9 mouse cellular contexts compared by ENCODE assay signal in the genomic region with DNA sequence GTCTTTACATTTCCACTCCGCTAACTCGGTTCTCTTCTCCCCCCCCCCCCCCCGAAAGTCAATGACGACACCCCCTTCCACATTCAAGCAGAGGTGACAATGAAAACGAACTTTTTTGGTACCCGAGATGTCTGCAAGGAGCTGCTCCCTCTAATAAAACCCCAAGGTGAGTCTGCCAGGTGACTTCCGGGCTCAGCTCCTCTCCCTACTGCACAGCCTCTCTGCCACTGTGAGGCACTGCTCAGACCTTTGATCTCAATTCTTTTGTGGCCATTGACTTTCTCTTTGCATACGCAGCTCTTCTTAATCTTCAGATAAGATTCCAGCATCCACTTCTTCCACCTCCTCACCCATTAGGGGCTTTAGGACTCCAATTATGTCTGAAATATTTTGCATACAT. TPM values are rescaled to one million over a fixed set of nuclear protein-coding genes. Genes with fewer than 3 reads are reported as not detected.
A peak's percentile ranks its signal among the peaks of the same experiment; 100 is the strongest.
DNase-seq lines count a peak whose midpoint lies in the region; ATAC-seq and TF ChIP-seq lines count a peak whose summit lies in the region.
"Had no signal": no experiment of that assay in that cellular context is flagged by ENCODE, and none has a peak within 500 bp of the region (broad histone marks: within the 10 kb centered on the region; RNA-seq: fewer than 3 reads in every experiment).

No protein-coding gene starts in this region.

- WGBS in lung, postnatal 0 days = 53% methylated on average over 7 of the region's 8 CpGs
- WGBS in lung, adult 2 months = 63% methylated on average over 8 of the region's 8 CpGs
- WGBS in forebrain, embryonic 15.5 days = 76% methylated on average over 8 of the region's 8 CpGs
- WGBS in liver, embryonic 12.5 days (ENCODE audit: insufficient replicate concordance) = 67% methylated on average over 8 of the region's 8 CpGs
- WGBS in stomach, postnatal 0 days = 58% methylated on average over 8 of the region's 8 CpGs

- TF ChIP-seq EP300 in lung, postnatal 0 days (IDR thresholded peaks at IDR 0.05) = no peak
- no peak for TF ChIP-seq EP300 in stomach, postnatal 0 days (optimal IDR thresholded peaks at IDR 0.05)

- H3K27ac ChIP-seq in lung, postnatal 0 days (ENCODE audit: low read length) = no peak overlapping the region
- H3K27ac ChIP-seq in forebrain, embryonic 15.5 days (replicated peaks) = no peak overlapping the region
- no peak overlapping the region for H3K27ac ChIP-seq in liver, embryonic 12.5 days
- 0 out of 2 replicates have a peak overlapping the region, but pooled peaks have one; percentile 89 for H3K27ac ChIP-seq in stomach, postnatal 0 days (replicated peaks)

- DNase-seq in lung, postnatal 0 days (ENCODE audit: low spot score) = no peak
- DNase-seq in lung, adult 2 months = no peak
- peak; percentile 50 for DNase-seq in stomach, postnatal 0 days (ENCODE audit: low spot score)
- no peak for DNase-seq in cerebellum, postnatal 4 days (ENCODE audit: low spot score in 2 of 2)
- DNase-seq in cerebellum, adult 9-10 months = no peak
- no peak for DNase-seq in gastrocnemius, postnatal 10 days
- DNase-seq: right cerebral cortex, postnatal 14 days had no signal

- no peaks in the 10 kb centered on the region for H3K27me3 ChIP-seq in lung, postnatal 0 days (replicated peaks; ENCODE audit: insufficient read depth, low read length)
- 0 out of 2 replicates have a peak, but pooled peaks cover 7% of the 10 kb centered on the region for H3K27me3 ChIP-seq in forebrain, embryonic 15.5 days
- H3K27me3 ChIP-seq in liver, embryonic 12.5 days (replicated peaks) = peaks cover 19% of the 10 kb centered on the region; the same call in 1 of the 2 replicates
- no peaks in the 10 kb centered on the region for H3K27me3 ChIP-seq in stomach, postnatal 0 days (ENCODE audit: control insufficient read depth, insufficient read depth, low read length)

- H3K4me2 ChIP-seq in lung, postnatal 0 days (replicated peaks; ENCODE audit: low read depth, low read length) = peak overlapping the region; percentile 90
- H3K4me2 ChIP-seq in forebrain, embryonic 15.5 days (replicated peaks) = peak overlapping the region; percentile 76
- peak overlapping the region; percentile 97 for H3K4me2 ChIP-seq in liver, embryonic 12.5 days
- H3K4me2 ChIP-seq in stomach, postnatal 0 days (replicated peaks; ENCODE audit: low read depth) = peak overlapping the region; percentile 87

- TF ChIP-seq CTCF in lung, postnatal 0 days (IDR thresholded peaks at IDR 0.05) = no peak
- TF ChIP-seq CTCF in lung, adult 2 months (IDR thresholded peaks at IDR 0.05; ENCODE audit: insufficient read depth, low read length) = no peak
- TF ChIP-seq CTCF in stomach, postnatal 0 days (IDR thresholded peaks at IDR 0.05; ENCODE audit: low read depth) = peak; percentile 34

- H3K4me3 ChIP-seq in lung, postnatal 0 days (ENCODE audit: low read depth, low read length) = no peak overlapping the region
- no peak overlapping the region for H3K4me3 ChIP-seq in lung, adult 2 months (replicated peaks; ENCODE audit: extremely low read depth, low read depth, low read length)
- peak overlapping the region; percentile 61 for H3K4me3 ChIP-seq in forebrain, embryonic 15.5 days
- H3K4me3 ChIP-seq in liver, embryonic 12.5 days = 0 out of 2 replicates have a peak overlapping the region, but pooled peaks have one; percentile 68
- H3K4me3 ChIP-seq in stomach, postnatal 0 days (ENCODE audit: low read depth, low read length) = peak overlapping the region; percentile 67

- no peaks in the 10 kb centered on the region for H3K9me3 ChIP-seq in lung, postnatal 0 days (ENCODE audit: low read length)
- H3K9me3 ChIP-seq in forebrain, embryonic 15.5 days = no peaks in the 10 kb centered on the region
- no peaks in the 10 kb centered on the region for H3K9me3 ChIP-seq in liver, embryonic 12.5 days (replicated peaks)
- H3K9me3 ChIP-seq in stomach, postnatal 0 days (ENCODE audit: control insufficient read depth, low read length) = no peaks in the 10 kb centered on the region

- no peak overlapping the region for H3K9ac ChIP-seq in lung, postnatal 0 days (replicated peaks; ENCODE audit: low read depth)
- H3K9ac ChIP-seq in forebrain, embryonic 15.5 days (replicated peaks) = no peak overlapping the region; the same call in 1 of the 2 replicates
- no peak overlapping the region for H3K9ac ChIP-seq in liver, embryonic 12.5 days
- peak overlapping the region; percentile 82 for H3K9ac ChIP-seq in stomach, postnatal 0 days (ENCODE audit: low read length)

- ATAC-seq in lung, postnatal 0 days = no peak
- no peak for ATAC-seq in forebrain, embryonic 15.5 days (replicated peaks)
- no peak for ATAC-seq in liver, embryonic 12.5 days
- no peak for ATAC-seq in stomach, postnatal 0 days (ENCODE audit: low FRiP score, low TSS enrichment)

- no peak for TF ChIP-seq POLR2A in lung, adult 2 months (IDR thresholded peaks at IDR 0.05; ENCODE audit: borderline replicate concordance, extremely low read depth, low read depth, low read length)

- no peaks in the 10 kb centered on the region for H3K36me3 ChIP-seq in lung, postnatal 0 days (ENCODE audit: insufficient read depth, low read length)
- H3K36me3 ChIP-seq in forebrain, embryonic 15.5 days = peaks cover 20% of the 10 kb centered on the region
- H3K36me3 ChIP-seq in liver, embryonic 12.5 days = peaks cover 5% of the 10 kb centered on the region
- no peaks in the 10 kb centered on the region; the same call in 1 of the 2 replicates for H3K36me3 ChIP-seq in stomach, postnatal 0 days (ENCODE audit: control insufficient read depth, insufficient read depth, low read length)

- peaks cover 15% of the 10 kb centered on the region; the same call in 1 of the 2 replicates for H3K4me1 ChIP-seq in lung, postnatal 0 days (ENCODE audit: insufficient read depth, low read depth, low read length)
- H3K4me1 ChIP-seq in lung, adult 2 months (ENCODE audit: control insufficient read depth, insufficient read depth, low read length) = peaks cover 6% of the 10 kb centered on the region
- peaks cover 25% of the 10 kb centered on the region for H3K4me1 ChIP-seq in forebrain, embryonic 15.5 days
- H3K4me1 ChIP-seq in liver, embryonic 12.5 days = peaks cover 28% of the 10 kb centered on the region
- no peaks in the 10 kb centered on the region for H3K4me1 ChIP-seq in stomach, postnatal 0 days (replicated peaks; ENCODE audit: control insufficient read depth, insufficient read depth)

RNA-seq across cellular contexts. Expression of gene Cbr1, which starts 3.1 kb away (rescaled TPM):
- 74.0 and 75.7 TPM in 2 replicates for polyA plus RNA-seq in lung, postnatal 0 days (2015; fragmentation: Nextera tagmentation; extraction: Ambion mirVana)
- polyA plus RNA-seq in lung, adult 2 months (2012; rRNA removed) = 90.6 and 96.5 TPM in 2 replicates
- 148 TPM in 2 replicates for polyA plus RNA-seq in forebrain, embryonic 15.5 days (2015; fragmentation: Nextera tagmentation; extraction: Ambion mirVana)
- 24.1 and 28.0 TPM in 2 replicates for polyA plus RNA-seq in liver, embryonic 12.5 days (2016; fragmentation: Nextera tagmentation; extraction: Ambion mirVana)
- polyA plus RNA-seq in stomach, postnatal 0 days (2015; fragmentation: Nextera tagmentation; extraction: Ambion mirVana) = 411 and 426 TPM in 2 replicates
- 10 to 100 TPM; 20.4 to 22.7 TPM for total RNA-seq in gastrocnemius, postnatal 10 days (2021)

RNA-seq across cellular contexts. Expression of gene Setd4, which starts 4.9 kb away (rescaled TPM):
- polyA plus RNA-seq in lung, postnatal 0 days (2015; fragmentation: Nextera tagmentation; extraction: Ambion mirVana) = 5.6 and 6.7 TPM in 2 replicates
- polyA plus RNA-seq in lung, adult 2 months (2012; rRNA removed) = 6.2 and 6.7 TPM in 2 replicates
- polyA plus RNA-seq in forebrain, embryonic 15.5 days (2015; fragmentation: Nextera tagmentation; extraction: Ambion mirVana) = 15.5 and 20.2 TPM in 2 replicates
- polyA plus RNA-seq in liver, embryonic 12.5 days (2016; fragmentation: Nextera tagmentation; extraction: Ambion mirVana) = 6.5 and 7.6 TPM in 2 replicates
- polyA plus RNA-seq in stomach, postnatal 0 days (2015; fragmentation: Nextera tagmentation; extraction: Ambion mirVana) = 20.9 and 24.7 TPM in 2 replicates
- total RNA-seq in gastrocnemius, postnatal 10 days (2021) = 1 to 10 TPM; 1.7 to 3.2 TPM

RNA-seq across cellular contexts. Expression of gene Gm5678, which starts 19.2 kb away (rescaled TPM):
- not detected in 2 replicates for polyA plus RNA-seq in lung, postnatal 0 days (2015; fragmentation: Nextera tagmentation; extraction: Ambion mirVana)
- not detected in 2 replicates for polyA plus RNA-seq in lung, adult 2 months (2012; rRNA removed)
- polyA plus RNA-seq in forebrain, embryonic 15.5 days (2015; fragmentation: Nextera tagmentation; extraction: Ambion mirVana) = not detected in 2 replicates
- not detected in 2 replicates for polyA plus RNA-seq in liver, embryonic 12.5 days (2016; fragmentation: Nextera tagmentation; extraction: Ambion mirVana)
- polyA plus RNA-seq in stomach, postnatal 0 days (2015; fragmentation: Nextera tagmentation; extraction: Ambion mirVana) = 7.7 and 8.0 TPM in 2 replicates
- 1 to 10 TPM; 1.3 to 1.8 TPM for total RNA-seq in gastrocnemius, postnatal 10 days (2021)

Comparison
In these comparisons a context has a peak if more than half of its experiments do, and no peak if none do; other contexts are left out.
1. H3K4me3 ChIP-seq: peak in forebrain, embryonic 15.5 days (single experiment), liver, embryonic 12.5 days (single experiment) and stomach, postnatal 0 days (single experiment); none in lung, postnatal 0 days (single experiment) and lung, adult 2 months (single experiment).
2. Peak in every context shown above with its lines, with median percentiles within 50 percentile points of each other: H3K4me2 ChIP-seq.